Mouse (Mus musculus) megakaryocyte-erythroid progenitor cell, adult 5-6 weeks (primary cell): ENCODE results near the gene Akna. TPM values are rescaled to one million over a fixed set of nuclear protein-coding genes. Genes with fewer than 3 reads are reported as not detected.

Experiments used
- ATAC-seq: replicated peaks from 2 replicates; pipeline ENCODE4 v1.8.0; 2016; ENCODE audit warnings: mild to moderate bottlenecking, inconsistent platforms; ENCODE audit not compliant: severe bottlenecking, poor library complexity, low FRiP score, low TSS enrichment
- total RNA-seq, 2 experiments: library from RNA; stranded (forward) in 1 of 2; stranded (reverse) in 1 of 2; fragments of 200-1000, 215-1000 nt in 1 of 2; fragments of >200 nt in 1 of 2; fragmentation: Nextera tagmentation in 1 of 2; gene quantifications; 2 replicates each; pipeline ENCODE4 v1.2.3; 2014 to 2017

Gene Akna
- total RNA-seq, 2 experiments from 2014 or later: 5.7 to 29.6 TPM

GRCm38 (mm10) chr4:63345261-63345660, 57.9 kb downstream of the Akna start:
- no peak for ATAC-seq

GRCm38 (mm10) chr4:63344295-63344694, 58.9 kb downstream of the Akna start, which contains the start of gene Orm1:
TSS of gene Orm1 (plus strand) at chr4:63344560.
- ATAC-seq: no peak

- no peak for ATAC-seq
Observed at GRCm38 (mm10) chr4:63343608-63344007, 59.5 kb downstream of the Akna start.

DNA sequence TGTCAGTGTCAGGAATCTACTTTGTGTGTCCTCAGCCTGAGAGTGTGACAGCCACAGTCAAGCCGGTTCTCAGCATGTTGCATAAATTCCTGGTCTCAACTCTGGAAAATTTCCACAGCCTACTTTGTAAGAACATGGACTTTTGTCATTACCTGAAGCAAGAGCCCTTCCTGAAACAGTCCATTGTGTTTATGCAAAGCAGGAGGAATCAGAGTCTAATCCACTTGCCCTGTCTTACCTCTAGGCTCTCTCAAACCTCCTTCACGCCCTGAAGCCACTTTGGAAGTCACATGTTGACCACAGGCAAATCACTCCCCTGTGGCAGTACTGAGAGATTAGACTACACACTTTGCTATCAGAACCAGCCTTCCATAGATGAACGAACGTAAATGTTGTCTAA, 60.7 kb downstream of the Akna start:
- ATAC-seq: no peak

- no peak for ATAC-seq
Observed at GRCm38 (mm10) chr4:63338414-63339076, 64.6 kb downstream of the Akna start.

DNA sequence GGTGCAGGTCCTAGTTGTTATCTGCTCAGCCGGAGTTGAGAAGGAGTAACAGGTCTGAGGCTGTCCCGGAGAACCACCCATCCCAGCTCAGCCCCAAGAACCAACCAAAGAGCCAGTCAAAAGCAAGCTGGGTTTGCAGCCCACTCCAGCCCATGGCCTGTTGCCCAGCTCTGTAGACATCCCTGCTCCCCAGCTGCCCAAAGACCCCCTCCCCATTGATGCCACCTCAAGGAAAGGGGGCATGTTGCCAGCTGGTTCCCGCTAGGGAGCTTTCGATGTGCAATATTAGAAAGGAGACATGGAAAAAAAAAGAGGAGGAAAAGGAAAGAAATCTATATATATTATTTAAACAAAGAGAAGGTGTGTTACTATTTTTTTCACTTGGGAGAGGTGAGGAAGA, 69.8 kb downstream of the Akna start:
- no peak for ATAC-seq

DNA sequence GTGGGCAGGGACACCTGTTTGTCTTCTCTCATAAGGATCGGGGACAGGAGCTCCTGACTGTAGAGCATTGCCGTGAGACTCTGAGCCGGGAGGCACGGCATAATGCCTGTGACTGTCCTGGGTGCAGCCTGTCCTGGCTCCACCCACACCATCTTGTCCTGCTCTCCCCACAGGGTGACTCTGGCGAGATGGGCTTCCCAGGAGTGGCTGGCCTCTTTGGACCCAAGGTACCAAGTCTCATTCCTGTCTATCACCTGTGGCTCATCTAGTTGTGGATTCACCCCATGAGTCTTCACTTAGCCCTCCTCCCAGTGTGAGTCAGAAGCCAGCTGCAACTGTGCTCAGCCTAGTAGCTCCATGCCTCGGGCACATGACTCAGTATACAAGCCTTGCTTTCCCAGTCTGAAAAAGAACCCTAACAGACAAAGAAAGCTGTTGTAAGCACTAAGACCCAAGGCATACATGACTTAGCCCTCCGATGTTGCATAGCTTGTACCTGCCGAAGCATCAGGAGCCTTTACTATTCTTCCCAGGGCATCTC, 79.8 kb downstream of the Akna start:
- ATAC-seq: no peak

GRCm38 (mm10) chr4:63319566-63319965, 83.6 kb downstream of the Akna start:
- ATAC-seq: peak; percentile 65

Other genes starting within 250 kb of the Akna start
- not detected in 2 replicates for gene Ambp, start 248.6 kb downstream of the Akna start, total RNA-seq (2014; fragmentation: Nextera tagmentation)
- not detected in 2 replicates for gene Ambp, start 248.6 kb downstream of the Akna start, total RNA-seq (2017)
- gene Kif12, start 231.2 kb downstream of the Akna start, total RNA-seq (2014; fragmentation: Nextera tagmentation): not detected in 2 replicates
- gene Kif12, start 231.2 kb downstream of the Akna start, total RNA-seq (2017): not detected in 2 replicates
- 1.2 TPM in 1 of 2 replicates, not detected in the other for gene Col27a1, start 189.3 kb downstream of the Akna start, total RNA-seq (2014; fragmentation: Nextera tagmentation)
- gene Col27a1, start 189.3 kb downstream of the Akna start, total RNA-seq (2017): not detected in 2 replicates
- not detected in 2 replicates for gene Orm1, start 58.8 kb downstream of the Akna start, total RNA-seq (2014; fragmentation: Nextera tagmentation)
- 5.1 TPM in 1 of 2 replicates, not detected in the other for gene Orm1, start 58.8 kb downstream of the Akna start, total RNA-seq (2017)
- gene Orm3, start 47.2 kb downstream of the Akna start, total RNA-seq (2014; fragmentation: Nextera tagmentation): not detected in 2 replicates
- gene Orm3, start 47.2 kb downstream of the Akna start, total RNA-seq (2017): not detected in 2 replicates
- not detected in 2 replicates for gene Orm2, start 40.9 kb downstream of the Akna start, total RNA-seq (2014; fragmentation: Nextera tagmentation)
- not detected in 2 replicates for gene Orm2, start 40.9 kb downstream of the Akna start, total RNA-seq (2017)
- 0.15 and 0.82 TPM in 2 replicates for gene Whrn, start 92.6 kb upstream of the Akna start, total RNA-seq (2014; fragmentation: Nextera tagmentation)
- not detected in 2 replicates for gene Whrn, start 92.6 kb upstream of the Akna start, total RNA-seq (2017)
- gene Atp6v1g1, start 141.4 kb upstream of the Akna start, total RNA-seq (2014; fragmentation: Nextera tagmentation): 58.7 and 92.6 TPM in 2 replicates
- 57.0 and 85.8 TPM in 2 replicates for gene Atp6v1g1, start 141.4 kb upstream of the Akna start, total RNA-seq (2017)
- 9.5 and 14.3 TPM in 2 replicates for gene Tmem268, start 155.4 kb upstream of the Akna start, total RNA-seq (2014; fragmentation: Nextera tagmentation)
- gene Tmem268, start 155.4 kb upstream of the Akna start, total RNA-seq (2017): 5.3 and 27.9 TPM in 2 replicates
- not detected in 2 replicates for gene Gm11213, start 201.9 kb upstream of the Akna start, total RNA-seq (2014; fragmentation: Nextera tagmentation)
- gene Gm11213, start 201.9 kb upstream of the Akna start, total RNA-seq (2017): not detected in 2 replicates
- not detected in 2 replicates for gene Tex48, start 219.1 kb upstream of the Akna start, total RNA-seq (2014; fragmentation: Nextera tagmentation)
- not detected in 2 replicates for gene Tex48, start 219.1 kb upstream of the Akna start, total RNA-seq (2017)